ENCODE assay signal across 26 mouse cellular contexts in genomic region chr6:34520912-34521311, GRCm38 (mm10). TPM values are rescaled to one million over a fixed set of nuclear protein-coding genes. Genes with fewer than 3 reads are reported as not detected.
DNase-seq lines count a peak whose midpoint lies in the region; ATAC-seq and TF ChIP-seq lines count a peak whose summit lies in the region.
"Had no signal": no experiment of that assay in that cellular context is flagged by ENCODE, and none has a peak within 500 bp of the region (broad histone marks: within the 10 kb centered on the region; RNA-seq: fewer than 3 reads in every experiment).

No protein-coding gene starts in this region.

- no peak for TF ChIP-seq POLR2A in limb, embryonic 14.5 days (IDR thresholded peaks at IDR 0.05; ENCODE audit: borderline replicate concordance, extremely low read depth, insufficient read depth, insufficient read length)
- no peak for TF ChIP-seq POLR2A in thymus, adult 2 months (IDR thresholded peaks at IDR 0.05; ENCODE audit: control insufficient read depth, extremely low read depth, insufficient read depth, low read length, poor library complexity)

- peaks cover 19% of the 10 kb centered on the region for H3K4me1 ChIP-seq in embryonic facial prominence, embryonic 15.5 days
- peaks cover 29% of the 10 kb centered on the region for H3K4me1 ChIP-seq in limb, embryonic 14.5 days (ENCODE audit: control insufficient read depth, insufficient read depth, low read length)
- no peaks in the 10 kb centered on the region for H3K4me1 ChIP-seq in thymus, adult 2 months (replicated peaks; ENCODE audit: control insufficient read depth, insufficient read depth, low read length)
- H3K4me1 ChIP-seq: forebrain, embryonic 13.5 days; hindbrain, embryonic 15.5 days; intestine, embryonic 15.5 days; neural tube, embryonic 15.5 days had no signal

- intact Hi-C loops in gastrocnemius, postnatal 14 days (cut with DNase I; ENCODE audit: low total_unique reads) = no loop called here

- H3K36me3 ChIP-seq in embryonic facial prominence, embryonic 15.5 days = no peaks in the 10 kb centered on the region
- no peaks in the 10 kb centered on the region for H3K36me3 ChIP-seq in limb, embryonic 14.5 days (ENCODE audit: control insufficient read depth, insufficient read depth, low read length)
- H3K36me3 ChIP-seq in thymus, adult 2 months (ENCODE audit: control insufficient read depth, insufficient read depth, low read length) = no peaks in the 10 kb centered on the region
- H3K36me3 ChIP-seq: heart, embryonic 13.5 days; hindbrain, embryonic 15.5 days; intestine, embryonic 15.5 days; neural tube, embryonic 15.5 days had no signal

- peak; percentile 69 for DNase-seq in embryo, embryonic 10 days (ENCODE audit: low spot score)
- no peak for DNase-seq in embryo, embryonic 9.5 days (ENCODE audit: extremely low spot score)
- DNase-seq in embryo, embryonic 10.5 days (ENCODE audit: low spot score) = peak; percentile 58
- no peak for DNase-seq in limb, embryonic 14.5 days (ENCODE audit: low spot score)
- DNase-seq in cerebellum, adult 18-20 months = no peak
- no peak for DNase-seq in gastrocnemius, postnatal 14 days
- DNase-seq in thymus, adult 2 months = no peak
- DNase-seq: adrenal gland, postnatal 14 days; cerebellum, adult 11 months; cerebellum, postnatal 14 days; kidney, adult 9 months; kidney, postnatal 25 days; liver; lung, postnatal 10 days; thymus, postnatal 14 days had no signal

- H3K9ac ChIP-seq in embryonic facial prominence, embryonic 15.5 days = no peak overlapping the region
- no peak overlapping the region for H3K9ac ChIP-seq in limb, embryonic 14.5 days (ENCODE audit: low read depth, low read length, severe bottlenecking)
- H3K9ac ChIP-seq: forebrain, embryonic 13.5 days; heart, embryonic 13.5 days; hindbrain, embryonic 15.5 days; intestine, embryonic 15.5 days; neural tube, embryonic 15.5 days had no signal

- ATAC-seq in embryonic facial prominence, embryonic 15.5 days (ENCODE audit: insufficient number of reproducible peaks, low FRiP score, low TSS enrichment, low read depth) = no peak
- peak; percentile 69; the same call in 1 of the 2 replicates for ATAC-seq in limb, embryonic 14.5 days (ENCODE audit: low FRiP score, low read depth)
- ATAC-seq: activated CD4-positive, CD25-positive, alpha-beta regulatory T cell, adult 4 months; CD4-positive, CD25-positive, alpha-beta regulatory T cell, adult 4 months; forebrain, embryonic 13.5 days; intestine, embryonic 15.5 days; midbrain, embryonic 16.5 days had no signal

- whole genome bisulfite sequencing in embryonic facial prominence, embryonic 15.5 days = 12% methylated on average over 6 of the region's 6 CpGs
- 11% methylated on average over 6 of the region's 6 CpGs for WGBS in limb, embryonic 14.5 days
- WGBS in thymus, adult 2 months = 86% methylated on average over 6 of the region's 6 CpGs

- no peaks in the 10 kb centered on the region for H3K27me3 ChIP-seq in embryonic facial prominence, embryonic 15.5 days
- no peaks in the 10 kb centered on the region for H3K27me3 ChIP-seq in limb, embryonic 14.5 days (ENCODE audit: control insufficient read depth, insufficient read depth, low read length)
- no peaks in the 10 kb centered on the region for H3K27me3 ChIP-seq in thymus, adult 2 months (ENCODE audit: control insufficient read depth, insufficient read depth, low read length)
- H3K27me3 ChIP-seq: forebrain, embryonic 13.5 days; heart, embryonic 13.5 days; hindbrain, embryonic 15.5 days; intestine, embryonic 15.5 days; neural tube, embryonic 15.5 days had no signal

- H3K9me3 ChIP-seq in embryonic facial prominence, embryonic 15.5 days (replicated peaks) = no peaks in the 10 kb centered on the region
- H3K9me3 ChIP-seq in limb, embryonic 14.5 days (ENCODE audit: control insufficient read depth, low read length) = no peaks in the 10 kb centered on the region
- H3K9me3 ChIP-seq: forebrain, embryonic 13.5 days; heart, embryonic 13.5 days; hindbrain, embryonic 15.5 days; intestine, embryonic 15.5 days; megakaryocyte, embryonic 14.5 days; neural tube, embryonic 15.5 days had no signal

- H3K4me2 ChIP-seq in embryonic facial prominence, embryonic 15.5 days (replicated peaks) = 0 out of 2 replicates have a peak overlapping the region, but pooled peaks have one; percentile 8
- no peak overlapping the region for H3K4me2 ChIP-seq in limb, embryonic 14.5 days (replicated peaks; ENCODE audit: low read depth, low read length, severe bottlenecking)
- H3K4me2 ChIP-seq: forebrain, embryonic 13.5 days; heart, embryonic 13.5 days; hindbrain, embryonic 15.5 days; intestine, embryonic 15.5 days; neural tube, embryonic 15.5 days had no signal

- TF ChIP-seq CTCF in thymus, adult 2 months (IDR thresholded peaks at IDR 0.05; ENCODE audit: borderline replicate concordance, control insufficient read depth, extremely low read depth, insufficient read depth, low read length, poor library complexity) = no peak

- no peak overlapping the region for H3K4me3 ChIP-seq in embryonic facial prominence, embryonic 15.5 days (replicated peaks)
- H3K4me3 ChIP-seq in limb, embryonic 14.5 days (replicated peaks; ENCODE audit: low read length) = no peak overlapping the region
- no peak overlapping the region for H3K4me3 ChIP-seq in thymus, adult 2 months (ENCODE audit: control insufficient read depth, insufficient read depth, low read length)
- H3K4me3 ChIP-seq: forebrain, embryonic 13.5 days; heart, embryonic 13.5 days; hindbrain, embryonic 15.5 days; intestine, embryonic 15.5 days; left cerebral cortex, adult 2 months; megakaryocyte, embryonic 14.5 days; neural tube, embryonic 15.5 days had no signal

- peak overlapping the region; percentile 71 for H3K27ac ChIP-seq in embryonic facial prominence, embryonic 15.5 days (replicated peaks)
- H3K27ac ChIP-seq in limb, embryonic 14.5 days (replicated peaks; ENCODE audit: low read depth, low read length) = peak overlapping the region; percentile 63
- H3K27ac ChIP-seq in thymus, adult 2 months (ENCODE audit: control insufficient read depth, insufficient read depth, low read length) = no peak overlapping the region
- H3K27ac ChIP-seq: forebrain, embryonic 13.5 days; heart, embryonic 13.5 days; hindbrain, embryonic 15.5 days; intestine, embryonic 15.5 days; left cerebral cortex, adult 2 months; neural tube, embryonic 15.5 days had no signal

RNA-seq across cellular contexts. Expression of gene Bpgm, which starts 44.9 kb away (rescaled TPM):
- 42.4 and 49.5 TPM in 2 replicates for polyA plus RNA-seq in embryonic facial prominence, embryonic 15.5 days (2015; fragmentation: Nextera tagmentation; extraction: Ambion mirVana)
- 30.0 and 38.5 TPM in 2 replicates for polyA plus RNA-seq in limb, embryonic 14.5 days (2012; rRNA removed)
- 37.1 and 37.5 TPM in 2 replicates for polyA plus RNA-seq in limb, embryonic 14.5 days (2014; fragmentation: Nextera tagmentation; extraction: Ambion mirVana)
- 10 to 100 TPM; 42.7 to 53.8 TPM for total RNA-seq in gastrocnemius, postnatal 14 days (2021)
- 19.6 and 22.5 TPM in 2 replicates for polyA plus RNA-seq in thymus, adult 2 months (2012; rRNA removed)

Comparison
In these comparisons a context has a peak if more than half of its experiments do, and no peak if none do; other contexts are left out.
1. DNase-seq: peak in embryo, embryonic 10 days (single experiment) and embryo, embryonic 10.5 days (single experiment); none in embryo, embryonic 9.5 days (single experiment), limb, embryonic 14.5 days (single experiment), cerebellum, adult 18-20 months (0 of 2), gastrocnemius, postnatal 14 days (single experiment) and thymus, adult 2 months (single experiment).